In the genomic region with DNA sequence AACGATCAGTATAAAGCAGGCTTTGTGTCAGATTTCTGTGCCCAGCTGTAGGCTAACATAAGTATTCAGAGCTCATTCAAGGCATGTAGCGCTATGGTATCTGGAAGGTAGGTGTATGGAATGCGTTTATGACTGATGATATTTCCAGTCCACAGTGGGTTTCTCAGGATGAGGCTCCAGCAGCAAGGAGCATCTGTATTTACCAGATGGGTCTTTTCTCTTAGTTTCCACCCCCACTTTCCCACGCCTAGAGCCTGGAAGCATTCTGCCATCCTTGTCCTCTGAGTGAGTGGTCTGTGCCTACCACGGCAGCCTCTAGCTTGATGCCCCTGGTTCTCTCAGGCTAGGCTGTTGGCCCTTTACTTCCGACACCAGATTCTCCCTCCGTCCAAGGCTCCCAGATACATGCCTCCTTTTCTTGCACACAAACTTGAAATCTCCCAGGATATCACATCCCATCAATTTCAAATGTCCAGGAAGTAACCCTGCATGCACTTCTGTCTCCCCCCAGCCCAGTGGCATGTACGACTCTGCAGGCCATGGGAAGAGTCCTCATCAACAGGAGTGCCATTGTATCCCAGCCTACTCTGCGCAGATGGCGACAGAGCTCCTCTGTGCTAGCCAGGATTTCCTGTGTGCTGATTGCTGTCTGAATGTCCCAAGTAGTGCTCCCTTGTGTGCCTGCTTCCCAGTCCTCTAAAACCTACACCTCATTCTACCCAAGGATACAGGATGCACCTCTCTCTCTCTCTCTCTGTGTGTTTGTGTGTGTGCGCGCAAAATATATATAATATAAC, we compare ENCODE assay signal across 9 mouse cellular contexts. TPM values are rescaled to one million over a fixed set of nuclear protein-coding genes. Genes with fewer than 3 reads are reported as not detected.
DNase-seq lines count a peak whose midpoint lies in the region; ATAC-seq and TF ChIP-seq lines count a peak whose summit lies in the region.
"Had no signal": no experiment of that assay in that cellular context is flagged by ENCODE, and none has a peak within 500 bp of the region (broad histone marks: within the 10 kb centered on the region; RNA-seq: fewer than 3 reads in every experiment).

No protein-coding gene starts in this region.

- no peak overlapping the region for H3K4me3 ChIP-seq in lung, embryonic 14.5 days (ENCODE audit: low read depth, low read length)
- H3K4me3 ChIP-seq in forebrain, embryonic 13.5 days, result no peak overlapping the region
- no peak overlapping the region for H3K4me3 ChIP-seq in midbrain, embryonic 15.5 days
- H3K4me3 ChIP-seq: heart, embryonic 15.5 days had no signal

- H3K27me3 ChIP-seq in lung, embryonic 14.5 days (ENCODE audit: insufficient read depth, low read length), result no peaks in the 10 kb centered on the region
- H3K27me3 ChIP-seq in forebrain, embryonic 13.5 days, result no peaks in the 10 kb centered on the region
- H3K27me3 ChIP-seq in midbrain, embryonic 15.5 days (replicated peaks), result no peaks in the 10 kb centered on the region
- H3K27me3 ChIP-seq: heart, embryonic 15.5 days had no signal

- WGBS in lung, embryonic 14.5 days, result 62% methylated on average over 12 of the region's 12 CpGs
- 77% methylated on average over 12 of the region's 12 CpGs for WGBS in forebrain, embryonic 13.5 days
- 82% methylated on average over 12 of the region's 12 CpGs for WGBS in midbrain, embryonic 15.5 days

- no peak for ATAC-seq in lung, embryonic 14.5 days (ENCODE audit: insufficient read depth)
- no peak for ATAC-seq in forebrain, embryonic 13.5 days
- no peak for ATAC-seq in midbrain, embryonic 15.5 days (replicated peaks)

- H3K36me3 ChIP-seq in lung, embryonic 14.5 days (ENCODE audit: insufficient read depth), result no peaks in the 10 kb centered on the region
- peaks cover 3% of the 10 kb centered on the region; the same call in 1 of the 2 replicates for H3K36me3 ChIP-seq in forebrain, embryonic 13.5 days (ENCODE audit: poor library complexity, severe bottlenecking)
- no peaks in the 10 kb centered on the region for H3K36me3 ChIP-seq in midbrain, embryonic 15.5 days (replicated peaks)

- no peak overlapping the region for H3K9ac ChIP-seq in lung, embryonic 14.5 days
- H3K9ac ChIP-seq in forebrain, embryonic 13.5 days, result peak overlapping the region; percentile 5; the same call in 1 of the 2 replicates
- no peak overlapping the region for H3K9ac ChIP-seq in midbrain, embryonic 15.5 days
- H3K9ac ChIP-seq: heart, embryonic 15.5 days had no signal

- intact Hi-C loops in heart, postnatal 36 days (cut with DNase I), result no loop called here

- no peak for TF ChIP-seq CTCF in lung, embryonic 14.5 days (IDR thresholded peaks at IDR 0.05; ENCODE audit: low read depth)

- H3K4me2 ChIP-seq in lung, embryonic 14.5 days, result no peak overlapping the region
- no peak overlapping the region for H3K4me2 ChIP-seq in forebrain, embryonic 13.5 days
- H3K4me2 ChIP-seq in midbrain, embryonic 15.5 days, result no peak overlapping the region
- H3K4me2 ChIP-seq: heart, embryonic 15.5 days had no signal

- peak overlapping the region; percentile 5; the same call in 1 of the 2 replicates for H3K27ac ChIP-seq in lung, embryonic 14.5 days (ENCODE audit: low read depth)
- H3K27ac ChIP-seq in forebrain, embryonic 13.5 days, result peak overlapping the region; percentile 15; the same call in 1 of the 2 replicates
- 0 out of 2 replicates have a peak overlapping the region, but pooled peaks have one; percentile 13 for H3K27ac ChIP-seq in midbrain, embryonic 15.5 days

- DNase-seq in heart, adult 11 months, result peak; percentile 91
- no peak for DNase-seq in heart, postnatal 36 days
- DNase-seq in lung, embryonic 14.5 days, result no peak
- DNase-seq in lung, postnatal 25 days (ENCODE audit: low spot score), result no peak
- DNase-seq in ovary, postnatal 10 days (ENCODE audit: low spot score), result no peak
- DNase-seq in spleen, adult 18-20 months, result no peak

- H3K4me1 ChIP-seq in lung, embryonic 14.5 days (ENCODE audit: insufficient read depth), result peaks cover 49% of the 10 kb centered on the region
- peaks cover 53% of the 10 kb centered on the region for H3K4me1 ChIP-seq in forebrain, embryonic 13.5 days
- peaks cover 30% of the 10 kb centered on the region for H3K4me1 ChIP-seq in midbrain, embryonic 15.5 days

- H3K9me3 ChIP-seq in lung, embryonic 14.5 days (ENCODE audit: low read depth, low read length), result no peaks in the 10 kb centered on the region
- H3K9me3 ChIP-seq in forebrain, embryonic 13.5 days (replicated peaks), result no peaks in the 10 kb centered on the region
- H3K9me3 ChIP-seq in midbrain, embryonic 15.5 days, result no peaks in the 10 kb centered on the region
- H3K9me3 ChIP-seq: heart, embryonic 15.5 days had no signal

RNA-seq across cellular contexts. Expression of gene Cuedc1, which starts 48.6 kb away (rescaled TPM):
- total RNA-seq in heart, postnatal 36 days (2021), result 10 to 100 TPM; 47.9 to 54.2 TPM
- polyA plus RNA-seq in lung, embryonic 14.5 days (2014; fragmentation: Nextera tagmentation; extraction: Ambion mirVana), result 14.1 and 16.8 TPM in 2 replicates
- polyA plus RNA-seq in forebrain, embryonic 13.5 days (2015; fragmentation: Nextera tagmentation; extraction: Ambion mirVana), result 32.8 and 37.4 TPM in 2 replicates
- 50.2 and 54.6 TPM in 2 replicates for polyA plus RNA-seq in midbrain, embryonic 15.5 days (2015; fragmentation: Nextera tagmentation; extraction: Ambion mirVana)

RNA-seq across cellular contexts. Expression of gene Mrps23, which starts 57.7 kb away (rescaled TPM):
- 100 to 1,000 TPM; 273 to 312 TPM for total RNA-seq in heart, postnatal 36 days (2021)
- 55.1 and 57.6 TPM in 2 replicates for polyA plus RNA-seq in lung, embryonic 14.5 days (2014; fragmentation: Nextera tagmentation; extraction: Ambion mirVana)
- 70.4 and 70.9 TPM in 2 replicates for polyA plus RNA-seq in forebrain, embryonic 13.5 days (2015; fragmentation: Nextera tagmentation; extraction: Ambion mirVana)
- polyA plus RNA-seq in midbrain, embryonic 15.5 days (2015; fragmentation: Nextera tagmentation; extraction: Ambion mirVana), result 60.6 and 62.4 TPM in 2 replicates
